Mouse (Mus musculus): ENCODE measurements around the gene Sypl2.
A peak's percentile ranks its signal among the peaks of the same experiment; 100 is the strongest.
"Not testable (repeated sequence)": the region's sequence is repeated elsewhere in the genome, so short reads cannot be mapped to it uniquely, and the experiment has no call there.

Gene Sypl2

GRCm38 (mm10) chr3:108226558-108227350 lies at the start of gene Sypl2:
TSS of gene Sypl2 (minus strand) at chr3:108226648.
- no peak for DNase-seq (ENCODE audit: low spot score in 2 of 2)

GRCm38 (mm10) chr3:108259319-108259718 lies 32.9 kb upstream of the Sypl2 start:
- no peak for DNase-seq (ENCODE audit: low spot score in 2 of 2)

- DNase-seq (ENCODE audit: low spot score in 2 of 2), result no peak
Observed at GRCm38 (mm10) chr3:108257831-108258500, 31.5 kb upstream of the Sypl2 start.

- peak; percentile 96 to 99 for DNase-seq (ENCODE audit: low spot score in 2 of 2)
Observed at GRCm38 (mm10) chr3:108256719-108257637, 30.5 kb upstream of the Sypl2 start, which contains the start of gene Psma5. TSS of gene Psma5 (plus strand) at chr3:108256926.

GRCm38 (mm10) chr3:108246857-108247256 lies 20.4 kb upstream of the Sypl2 start:
- no peak for DNase-seq (ENCODE audit: low spot score in 2 of 2)

- DNase-seq (ENCODE audit: low spot score in 2 of 2), result no peak
Observed at GRCm38 (mm10) chr3:108241243-108241839, 14.9 kb upstream of the Sypl2 start.

GRCm38 (mm10) chr3:108237474-108238102 lies 11.1 kb upstream of the Sypl2 start:
- DNase-seq (ENCODE audit: low spot score in 2 of 2), result not testable (repeated sequence)

GRCm38 (mm10) chr3:108231646-108232045 lies 5.2 kb upstream of the Sypl2 start:
- no peak for DNase-seq (ENCODE audit: low spot score in 2 of 2)

- DNase-seq (ENCODE audit: low spot score in 2 of 2), result no peak
Observed at GRCm38 (mm10) chr3:108227521-108227920, 1.1 kb upstream of the Sypl2 start.

- no peak for DNase-seq (ENCODE audit: low spot score in 2 of 2)
Observed at GRCm38 (mm10) chr3:108225711-108226557, 514 bp downstream of the Sypl2 start.

GRCm38 (mm10) chr3:108220661-108221060 lies 5.8 kb downstream of the Sypl2 start:
- DNase-seq (ENCODE audit: low spot score in 2 of 2), result no peak

- DNase-seq (ENCODE audit: low spot score in 2 of 2), result no peak
Observed at GRCm38 (mm10) chr3:108214734-108215133, 11.7 kb downstream of the Sypl2 start.

- DNase-seq (ENCODE audit: low spot score in 2 of 2), result no peak
Observed at GRCm38 (mm10) chr3:108212406-108212805, 14.0 kb downstream of the Sypl2 start.

GRCm38 (mm10) chr3:108211845-108212244 lies 14.6 kb downstream of the Sypl2 start:
- DNase-seq (ENCODE audit: low spot score in 2 of 2), result no peak

- DNase-seq (ENCODE audit: low spot score in 2 of 2), result no peak
Observed at GRCm38 (mm10) chr3:108210771-108211139, 15.7 kb downstream of the Sypl2 start, which contains the start of gene Atxn7l2. TSS of gene Atxn7l2 (minus strand) at chr3:108210934.

- DNase-seq (ENCODE audit: low spot score in 2 of 2), result peak; percentile 94 to 96
Observed at GRCm38 (mm10) chr3:108209946-108210770, 16.3 kb downstream of the Sypl2 start.

- no peak for DNase-seq (ENCODE audit: low spot score in 2 of 2)
Observed at GRCm38 (mm10) chr3:108209536-108209935, 16.9 kb downstream of the Sypl2 start.

GRCm38 (mm10) chr3:108209001-108209400 lies 17.4 kb downstream of the Sypl2 start:
- DNase-seq (ENCODE audit: low spot score in 2 of 2), result no peak

- DNase-seq (ENCODE audit: low spot score in 2 of 2), result no peak
Observed at GRCm38 (mm10) chr3:108206731-108207375, 19.6 kb downstream of the Sypl2 start.
